Mouse (Mus musculus): ENCODE results near the gene Tmem189. TPM values are rescaled to one million over a fixed set of nuclear protein-coding genes. Genes with fewer than 3 reads are reported as not detected.

Gene Tmem189
- polyA plus RNA-seq, 1 experiment from 2014 or later: 39.6 TPM

GRCm38 (mm10) chr2:167678600-167678999 lies 11.0 kb downstream of the Tmem189 start:
- Histone ChIP-seq H3K27me3 (ENCODE audit: control insufficient read depth, insufficient read depth, low read depth, low read length) (no peaks in the 10 kb centered on the region), H3K4me3 (ENCODE audit: low read length) (no peak overlapping the region), H3K4me1 (replicated peaks; ENCODE audit: control insufficient read depth, insufficient read depth, low read length) (peaks cover 3% of the 10 kb centered on the region; the same call in 1 of the 2 replicates), H3K36me3 (ENCODE audit: control insufficient read depth, insufficient read depth, low read length) (no peaks in the 10 kb centered on the region), H3K27ac (ENCODE audit: low read length) (no peak overlapping the region), H3K9me3 (ENCODE audit: control insufficient read depth, low read length) (no peaks in the 10 kb centered on the region), H3K9ac (ENCODE audit: low read length) (no peak overlapping the region), H3K4me2 (ENCODE audit: low read depth, low read length) (no peak overlapping the region)
- ATAC-seq (ENCODE audit: low read depth): no peak
- 43% methylated on average over 5 of the region's 5 CpGs for WGBS

GRCm38 (mm10) chr2:167675120-167675909 lies 14.3 kb downstream of the Tmem189 start:
- Histone ChIP-seq H3K4me3 (ENCODE audit: low read length) (no peak overlapping the region), H3K4me2 (ENCODE audit: low read depth, low read length) (no peak overlapping the region), H3K36me3 (ENCODE audit: control insufficient read depth, insufficient read depth, low read length) (no peaks in the 10 kb centered on the region), H3K27me3 (ENCODE audit: control insufficient read depth, insufficient read depth, low read depth, low read length) (no peaks in the 10 kb centered on the region), H3K9me3 (ENCODE audit: control insufficient read depth, low read length) (no peaks in the 10 kb centered on the region), H3K4me1 (replicated peaks; ENCODE audit: control insufficient read depth, insufficient read depth, low read length) (peaks cover 3% of the 10 kb centered on the region; the same call in 1 of the 2 replicates), H3K9ac (ENCODE audit: low read length) (no peak overlapping the region), H3K27ac (ENCODE audit: low read length) (no peak overlapping the region)
- ATAC-seq (ENCODE audit: low read depth): no peak
- 35% methylated on average over 14 of the region's 14 CpGs for WGBS

- no peaks in the 10 kb centered on the region for H3K27me3 ChIP-seq (ENCODE audit: control insufficient read depth, insufficient read depth, low read depth, low read length)
- H3K4me2 ChIP-seq (ENCODE audit: low read depth, low read length): no peak overlapping the region
- no peaks in the 10 kb centered on the region for H3K9me3 ChIP-seq (ENCODE audit: control insufficient read depth, low read length)
- no peaks in the 10 kb centered on the region for H3K4me1 ChIP-seq (replicated peaks; ENCODE audit: control insufficient read depth, insufficient read depth, low read length)
- no peak overlapping the region for H3K9ac ChIP-seq (ENCODE audit: low read length)
- no peak overlapping the region for H3K27ac ChIP-seq (ENCODE audit: low read length)
- no peaks in the 10 kb centered on the region for H3K36me3 ChIP-seq (ENCODE audit: control insufficient read depth, insufficient read depth, low read length)
- ATAC-seq (ENCODE audit: low read depth): 0 out of 2 replicates have a peak, but pooled peaks have one; percentile 21
- whole genome bisulfite sequencing: 17% methylated on average over 13 of the region's 13 CpGs
- H3K4me3 ChIP-seq (ENCODE audit: low read length): no peak overlapping the region
Measured at GRCm38 (mm10) chr2:167672212-167672685, 17.4 kb downstream of the Tmem189 start.

GRCm38 (mm10) chr2:167671101-167671633 lies 18.5 kb downstream of the Tmem189 start:
- Histone ChIP-seq H3K4me3 (ENCODE audit: low read length) (no peak overlapping the region), H3K9ac (ENCODE audit: low read length) (no peak overlapping the region), H3K4me1 (replicated peaks; ENCODE audit: control insufficient read depth, insufficient read depth, low read length) (no peaks in the 10 kb centered on the region), H3K27ac (ENCODE audit: low read length) (no peak overlapping the region), H3K36me3 (ENCODE audit: control insufficient read depth, insufficient read depth, low read length) (no peaks in the 10 kb centered on the region), H3K9me3 (ENCODE audit: control insufficient read depth, low read length) (no peaks in the 10 kb centered on the region), H3K27me3 (ENCODE audit: control insufficient read depth, insufficient read depth, low read depth, low read length) (no peaks in the 10 kb centered on the region), H3K4me2 (ENCODE audit: low read depth, low read length) (no peak overlapping the region)
- no peak for ATAC-seq (ENCODE audit: low read depth)
- 71% methylated on average over 5 of the region's 5 CpGs for WGBS

GRCm38 (mm10) chr2:167669398-167669797 lies 20.2 kb downstream of the Tmem189 start:
- H3K27ac ChIP-seq (ENCODE audit: low read length): no peak overlapping the region
- H3K4me1 ChIP-seq (replicated peaks; ENCODE audit: control insufficient read depth, insufficient read depth, low read length): no peaks in the 10 kb centered on the region
- no peak overlapping the region for H3K4me3 ChIP-seq (ENCODE audit: low read length)
- H3K9ac ChIP-seq (ENCODE audit: low read length): no peak overlapping the region
- WGBS: 48% methylated on average over 4 of the region's 4 CpGs
- no peak for ATAC-seq (ENCODE audit: low read depth)
- H3K36me3 ChIP-seq (ENCODE audit: control insufficient read depth, insufficient read depth, low read length): no peaks in the 10 kb centered on the region
- H3K4me2 ChIP-seq (ENCODE audit: low read depth, low read length): no peak overlapping the region
- no peaks in the 10 kb centered on the region for H3K9me3 ChIP-seq (ENCODE audit: control insufficient read depth, low read length)
- H3K27me3 ChIP-seq (ENCODE audit: control insufficient read depth, insufficient read depth, low read depth, low read length): no peaks in the 10 kb centered on the region

- Histone ChIP-seq H3K4me1 (replicated peaks; ENCODE audit: control insufficient read depth, insufficient read depth, low read length) (no peaks in the 10 kb centered on the region), H3K27ac (ENCODE audit: low read length) (no peak overlapping the region), H3K9me3 (ENCODE audit: control insufficient read depth, low read length) (no peaks in the 10 kb centered on the region), H3K9ac (ENCODE audit: low read length) (no peak overlapping the region), H3K4me3 (ENCODE audit: low read length) (no peak overlapping the region), H3K4me2 (ENCODE audit: low read depth, low read length) (no peak overlapping the region), H3K36me3 (ENCODE audit: control insufficient read depth, insufficient read depth, low read length) (no peaks in the 10 kb centered on the region), H3K27me3 (ENCODE audit: control insufficient read depth, insufficient read depth, low read depth, low read length) (no peaks in the 10 kb centered on the region)
- 81% methylated on average over 5 of the region's 5 CpGs for whole genome bisulfite sequencing
- ATAC-seq (ENCODE audit: low read depth): no peak
Measured at GRCm38 (mm10) chr2:167668426-167668825, 21.2 kb downstream of the Tmem189 start.

- no peak overlapping the region for H3K4me2 ChIP-seq (ENCODE audit: low read depth, low read length)
Measured at GRCm38 (mm10) chr2:167665972-167666713, 23.5 kb downstream of the Tmem189 start.

GRCm38 (mm10) chr2:167662713-167663112 lies 26.9 kb downstream of the Tmem189 start:
- H3K4me2 ChIP-seq (ENCODE audit: low read depth, low read length): no peak overlapping the region
- no peak overlapping the region for H3K9ac ChIP-seq (ENCODE audit: low read length)
- H3K9me3 ChIP-seq (ENCODE audit: control insufficient read depth, low read length): no peaks in the 10 kb centered on the region
- peaks cover 33% of the 10 kb centered on the region for H3K4me1 ChIP-seq (replicated peaks; ENCODE audit: control insufficient read depth, insufficient read depth, low read length)
- 39% methylated on average over 6 of the region's 6 CpGs for WGBS
- no peak overlapping the region for H3K27ac ChIP-seq (ENCODE audit: low read length)
- no peaks in the 10 kb centered on the region for H3K36me3 ChIP-seq (ENCODE audit: control insufficient read depth, insufficient read depth, low read length)
- no peaks in the 10 kb centered on the region for H3K27me3 ChIP-seq (ENCODE audit: control insufficient read depth, insufficient read depth, low read depth, low read length)
- no peak for ATAC-seq (ENCODE audit: low read depth)
- no peak overlapping the region for H3K4me3 ChIP-seq (ENCODE audit: low read length)

More at GRCm38 (mm10) chr2:167665972-167666713, 23.5 kb downstream of the Tmem189 start:
- Histone ChIP-seq H3K4me3 (ENCODE audit: low read length) (no peak overlapping the region), H3K9ac (ENCODE audit: low read length) (no peak overlapping the region), H3K27me3 (ENCODE audit: control insufficient read depth, insufficient read depth, low read depth, low read length) (no peaks in the 10 kb centered on the region), H3K27ac (ENCODE audit: low read length) (no peak overlapping the region), H3K4me1 (replicated peaks; ENCODE audit: control insufficient read depth, insufficient read depth, low read length) (peaks cover 7% of the 10 kb centered on the region), H3K36me3 (ENCODE audit: control insufficient read depth, insufficient read depth, low read length) (no peaks in the 10 kb centered on the region), H3K9me3 (ENCODE audit: control insufficient read depth, low read length) (no peaks in the 10 kb centered on the region)
- 76% methylated on average over 18 of the region's 18 CpGs for WGBS
- ATAC-seq (ENCODE audit: low read depth): no peak
